Mouse (Mus musculus): ENCODE results near the gene Tmem138. TPM values are rescaled to one million over a fixed set of nuclear protein-coding genes. Genes with fewer than 3 reads are reported as not detected.
"Not testable (repeated sequence)": the region's sequence is repeated elsewhere in the genome, so short reads cannot be mapped to it uniquely, and the experiment has no call there.

The Tmem138 gene
- total RNA-seq, 2 experiments from 2014 or later: 6.1 to 7.7 TPM

DNA sequence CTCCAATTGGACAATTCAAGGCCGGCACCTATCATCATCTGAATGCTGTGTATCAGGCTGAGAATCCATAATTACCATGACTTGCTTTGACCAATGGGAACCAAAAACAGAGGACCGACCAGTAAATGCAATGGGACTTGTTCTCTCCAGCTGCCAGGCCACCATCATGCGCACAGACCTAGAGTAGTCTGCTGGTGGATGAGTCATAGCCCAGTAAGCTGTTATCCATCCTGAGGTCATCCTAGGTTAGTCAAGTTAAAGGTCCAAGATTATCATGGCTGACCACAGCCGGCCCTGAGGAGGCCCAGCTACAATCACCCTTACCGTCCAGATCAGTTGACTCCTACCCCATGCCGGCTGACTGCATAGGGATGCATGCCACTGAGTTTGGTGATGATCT is 7.5 kb downstream of the Tmem138 start:
- no peak for DNase-seq

DNA sequence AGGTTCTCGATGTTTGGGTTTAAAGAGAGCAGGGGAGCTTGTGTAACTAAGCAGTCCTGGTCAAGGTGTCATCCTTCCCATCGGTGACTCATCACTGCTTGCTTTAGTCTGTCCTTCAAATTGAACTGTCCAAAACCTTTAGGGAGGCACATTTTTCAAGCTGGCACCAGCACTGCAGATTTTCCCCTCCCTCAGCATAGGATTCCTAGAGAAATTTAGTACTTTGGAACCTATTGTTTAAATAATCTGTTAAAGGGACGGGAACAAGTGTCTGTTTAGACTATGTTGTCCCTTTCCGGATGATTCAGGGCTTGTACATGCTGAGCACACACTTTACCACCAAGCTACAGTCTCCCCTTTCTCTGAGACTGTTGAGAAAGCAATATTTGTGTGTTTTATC is 11.9 kb downstream of the Tmem138 start:
- DNase-seq: no peak

DNA sequence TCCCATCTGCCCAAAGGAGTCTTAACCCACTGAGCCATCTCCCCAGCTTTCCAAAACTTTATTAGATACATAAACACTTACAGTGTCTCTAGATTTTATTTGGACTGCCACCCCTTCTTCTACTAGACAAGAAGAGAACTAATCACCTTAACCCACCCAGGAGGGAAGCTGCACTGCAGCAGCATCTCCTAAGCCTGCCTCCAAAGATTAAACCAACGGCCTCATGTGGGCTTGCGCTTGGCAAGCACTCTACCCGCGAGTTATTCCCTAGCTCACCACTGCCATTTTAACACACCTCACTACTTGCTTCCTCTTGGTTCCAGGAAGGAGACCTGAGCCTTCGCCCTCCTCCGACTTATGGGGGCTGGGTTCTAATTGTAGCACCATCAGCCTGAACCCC is 12.9 kb downstream of the Tmem138 start:
- no peak for DNase-seq

DNA sequence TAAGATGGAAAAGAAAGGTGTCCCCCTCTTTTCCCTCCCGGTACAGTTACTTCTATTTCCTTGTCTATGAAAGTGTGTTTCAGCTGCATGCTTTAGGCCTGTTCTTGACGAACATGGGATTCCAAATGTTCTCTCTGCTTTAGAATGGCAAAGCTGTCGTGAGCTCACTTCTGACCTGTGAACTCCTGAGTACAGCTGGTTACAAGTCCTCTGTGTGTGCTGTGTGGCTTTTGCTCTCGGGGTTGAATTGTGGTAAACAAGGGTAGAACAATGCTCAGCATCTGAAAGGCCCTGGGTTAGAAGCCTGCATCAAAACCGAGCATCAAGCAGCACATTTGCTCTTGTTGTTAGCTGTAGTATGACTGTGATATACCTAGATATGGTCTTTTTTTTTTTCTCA is 14.8 kb downstream of the Tmem138 start:
- no peak for DNase-seq

DNA sequence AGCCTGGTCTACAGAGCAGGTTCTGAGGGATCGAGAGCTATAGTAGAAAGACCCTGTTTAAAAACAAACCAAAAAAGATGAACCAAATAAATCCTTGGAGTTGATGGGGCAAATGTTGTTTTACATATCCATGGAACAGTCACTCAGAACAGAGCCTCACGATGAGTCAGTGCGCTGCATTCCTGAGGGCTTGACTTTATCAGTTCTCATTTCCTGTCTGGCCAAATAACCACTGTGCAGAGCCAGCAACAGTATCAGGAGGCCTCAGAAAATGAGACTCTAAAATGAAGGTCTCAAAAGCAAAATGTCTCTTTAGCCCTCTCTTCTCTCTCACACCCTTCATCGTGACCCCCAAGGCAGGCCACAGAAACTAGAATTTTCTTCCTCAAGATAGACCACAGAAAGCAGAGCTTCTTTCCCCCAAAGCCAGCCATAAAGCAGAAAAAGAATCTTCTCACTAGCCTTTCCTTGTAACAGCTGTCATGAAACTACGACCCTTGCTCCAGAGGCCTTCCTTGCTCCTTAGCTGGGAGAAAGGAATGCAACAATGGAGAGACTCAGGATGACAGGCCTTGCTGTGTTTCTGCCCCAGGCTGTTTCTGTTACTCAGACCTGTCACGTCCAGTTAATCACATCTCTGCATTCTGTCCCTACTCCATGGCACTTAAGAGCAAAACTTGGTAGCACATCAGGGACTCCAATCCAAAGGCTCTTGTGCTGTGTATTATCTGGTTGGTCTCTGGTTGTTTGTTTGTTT is 15.4 kb downstream of the Tmem138 start:
- peak; percentile 59 for DNase-seq

DNA sequence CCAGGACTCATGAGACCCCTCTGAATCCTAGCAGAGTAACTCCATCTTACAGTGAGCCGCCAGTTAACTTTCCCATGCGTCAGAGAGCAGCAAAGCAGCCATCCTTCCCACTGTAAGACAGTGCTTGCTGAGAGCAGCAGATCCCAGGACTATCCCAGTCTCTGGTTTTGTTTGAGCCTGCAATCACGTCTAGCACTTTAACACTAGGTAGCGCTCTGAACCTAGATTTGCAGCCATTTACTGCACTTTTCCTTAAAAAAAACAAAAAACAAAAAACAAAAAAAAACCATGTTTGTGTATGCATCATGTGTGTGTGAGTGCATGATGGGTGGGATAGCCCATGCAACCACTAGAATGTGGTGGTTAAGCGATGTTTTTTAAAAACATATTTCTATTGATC is 17.1 kb downstream of the Tmem138 start:
- DNase-seq: peak; percentile 31

DNA sequence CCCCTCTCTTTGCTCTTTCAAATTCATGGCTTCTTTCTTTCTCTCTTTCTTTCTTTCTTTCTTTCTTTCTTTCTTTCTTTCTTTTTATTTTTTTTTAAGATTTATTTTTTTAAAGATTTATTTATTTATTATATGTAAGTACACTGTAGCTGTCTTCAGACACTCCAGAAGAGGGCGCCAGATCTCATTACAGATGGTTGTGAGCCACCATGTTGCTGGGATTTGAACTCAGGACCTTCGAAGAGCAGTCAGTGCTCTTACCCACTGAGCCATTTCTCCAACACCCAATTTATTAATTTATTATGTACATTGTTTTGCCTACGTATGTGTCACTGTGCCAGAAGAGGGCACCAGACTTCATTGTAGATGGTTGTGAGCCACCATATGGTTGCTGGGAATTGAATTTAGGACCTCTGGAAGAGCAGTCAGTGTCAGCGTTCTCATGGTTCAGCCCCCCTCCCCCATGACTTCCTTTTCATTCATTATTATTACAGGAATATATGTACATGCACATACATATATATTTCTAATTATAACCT is 19.3 kb downstream of the Tmem138 start:
- DNase-seq: not testable (repeated sequence)

DNA sequence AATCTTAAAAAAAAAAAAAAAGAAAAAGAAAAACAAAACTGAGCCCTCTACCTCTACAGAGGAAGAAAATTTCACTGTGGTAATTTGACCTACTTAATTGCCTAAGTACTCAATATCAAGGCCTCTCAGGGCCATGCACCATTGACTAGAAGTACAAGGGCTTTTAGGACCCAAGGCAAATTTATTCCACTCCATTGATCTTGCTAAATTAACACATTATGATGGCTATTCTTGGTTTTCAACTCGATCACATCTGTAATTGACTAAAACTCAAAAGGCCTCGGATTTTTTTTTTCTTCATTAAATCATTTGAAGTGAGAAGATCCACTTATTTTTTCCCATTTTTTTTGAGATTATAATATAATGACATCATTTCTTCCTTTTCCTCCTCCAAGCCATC is 19.7 kb downstream of the Tmem138 start:
- no peak for DNase-seq

DNA sequence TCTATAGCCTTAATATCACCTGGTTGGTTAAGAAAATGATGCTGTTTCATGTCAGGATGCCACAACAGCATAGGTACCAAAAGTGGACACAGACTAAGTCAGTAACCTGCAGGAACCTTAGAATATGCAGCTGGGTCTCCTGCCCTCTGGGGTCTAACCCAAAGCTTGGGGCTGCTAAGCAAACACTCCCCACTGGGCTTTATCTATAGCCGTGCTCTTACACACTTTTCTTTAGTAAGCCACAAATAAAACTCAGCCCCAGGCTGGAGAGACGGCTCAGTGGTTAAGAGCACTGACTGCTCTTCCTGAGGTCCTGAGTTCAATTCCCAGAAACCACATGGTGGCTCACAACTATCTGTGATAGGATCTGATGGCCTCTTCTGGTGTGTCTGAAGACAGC is 20.2 kb downstream of the Tmem138 start:
- DNase-seq: no peak

DNA sequence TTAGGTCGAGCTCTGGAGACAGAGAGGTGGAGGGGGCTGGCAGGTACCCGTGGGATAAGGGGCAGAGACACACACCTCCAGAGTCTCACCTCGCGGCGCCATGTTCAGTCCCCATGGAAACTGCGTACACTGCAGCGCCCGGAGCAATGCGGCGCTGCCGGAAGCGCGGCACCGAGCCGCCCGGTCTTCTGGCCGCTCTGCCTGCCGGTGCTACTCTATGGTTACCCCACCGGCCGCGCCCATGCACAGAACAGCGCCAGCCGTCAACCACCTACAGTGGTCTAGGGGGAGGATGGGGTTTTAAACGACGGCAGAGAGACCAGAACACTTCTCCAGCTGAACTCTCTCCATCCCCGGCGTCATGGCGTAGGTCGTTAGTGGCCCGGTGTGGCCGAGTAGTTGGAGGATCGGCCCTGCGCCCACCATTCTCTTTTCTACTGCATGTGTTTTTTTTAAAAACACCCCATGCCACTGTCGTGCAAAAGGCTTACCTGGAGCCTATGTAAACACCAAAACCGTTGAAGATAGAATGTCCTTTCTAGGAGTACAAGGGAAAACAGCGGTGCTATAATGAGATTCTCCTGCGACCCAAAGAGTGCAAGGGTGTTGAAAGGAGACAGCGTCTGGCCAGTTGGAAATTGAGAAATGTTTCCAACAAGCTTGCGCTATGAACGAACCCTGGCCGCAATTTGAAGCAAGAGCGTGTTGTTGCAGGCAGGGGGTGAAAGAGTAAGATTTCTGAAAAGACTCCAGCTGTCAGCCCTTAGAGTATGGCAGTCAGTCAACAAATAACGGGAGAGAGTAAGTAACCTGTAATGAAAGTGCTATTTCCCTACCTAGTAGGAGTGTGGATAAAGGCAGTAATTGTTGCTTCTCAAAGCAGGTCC is 21.3 kb downstream of the Tmem138 start, which contains the start of gene Tmem216:
TSS of gene Tmem216 (minus strand) at position 615 of the 887 bp plus-strand sequence.
- peak; percentile 85 for DNase-seq

DNA sequence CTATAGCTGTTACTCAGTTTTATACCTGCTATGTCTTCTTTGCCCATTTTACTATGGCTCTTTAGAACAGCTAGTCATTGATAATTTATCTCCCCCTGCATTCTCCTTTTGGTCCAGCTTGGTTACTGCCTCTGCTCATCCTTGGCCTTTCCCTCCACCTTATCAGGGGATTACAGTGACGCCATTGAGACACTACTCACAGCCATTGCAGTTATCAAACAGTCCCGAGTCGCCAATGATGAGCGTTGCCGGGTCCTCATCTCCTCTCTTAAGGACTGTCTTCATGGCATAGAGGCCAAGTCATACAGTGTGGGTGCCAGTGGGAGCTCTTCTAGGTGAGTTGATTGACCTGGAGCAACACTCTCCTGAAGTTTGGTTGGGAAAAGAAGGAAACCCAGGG is 37.7 kb downstream of the Tmem138 start:
- no peak for DNase-seq

DNA sequence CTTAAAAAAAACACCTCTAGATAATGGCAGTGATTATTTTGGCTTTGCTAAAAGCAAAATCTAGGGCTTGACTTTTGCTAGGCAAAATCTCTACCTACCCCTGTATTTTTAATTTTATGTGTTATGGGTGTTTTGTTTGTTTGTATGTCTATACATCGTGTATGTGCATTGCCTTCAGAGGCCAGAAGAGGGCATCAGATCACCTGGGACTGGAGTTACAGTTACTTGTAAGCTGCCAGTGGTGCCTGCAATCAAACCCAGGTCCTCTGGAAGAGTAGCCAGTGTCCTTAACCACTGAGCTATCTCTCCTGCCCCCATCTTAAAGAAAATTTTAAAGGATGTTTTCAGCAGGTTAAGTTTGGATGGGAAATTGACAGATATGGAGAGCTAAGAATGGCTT is 47.1 kb downstream of the Tmem138 start:
- no peak for DNase-seq

DNA sequence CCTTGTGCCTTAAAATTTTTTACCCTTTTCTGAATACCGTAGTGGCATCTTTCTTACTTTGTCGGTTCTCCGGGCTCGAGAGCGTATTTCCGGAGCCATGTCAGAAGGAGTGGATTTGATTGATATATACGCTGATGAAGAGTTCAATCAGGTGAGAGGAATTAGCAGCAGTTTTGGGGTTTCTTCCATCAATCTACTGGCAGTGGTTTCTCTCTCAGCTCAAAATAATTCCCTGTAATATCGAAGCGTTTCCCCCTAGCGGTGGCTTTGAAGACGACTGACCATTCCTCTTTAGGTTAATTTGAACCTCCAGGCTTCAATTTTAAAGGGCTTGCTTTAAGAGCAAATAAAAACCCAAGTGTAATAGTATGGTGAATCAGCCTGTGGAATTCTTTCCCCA is 51.3 kb downstream of the Tmem138 start, which contains the start of gene Sdhaf2:
TSS of gene Sdhaf2 (minus strand) at position 233 of the 400 bp plus-strand sequence.
- DNase-seq: peak; percentile 47

DNA sequence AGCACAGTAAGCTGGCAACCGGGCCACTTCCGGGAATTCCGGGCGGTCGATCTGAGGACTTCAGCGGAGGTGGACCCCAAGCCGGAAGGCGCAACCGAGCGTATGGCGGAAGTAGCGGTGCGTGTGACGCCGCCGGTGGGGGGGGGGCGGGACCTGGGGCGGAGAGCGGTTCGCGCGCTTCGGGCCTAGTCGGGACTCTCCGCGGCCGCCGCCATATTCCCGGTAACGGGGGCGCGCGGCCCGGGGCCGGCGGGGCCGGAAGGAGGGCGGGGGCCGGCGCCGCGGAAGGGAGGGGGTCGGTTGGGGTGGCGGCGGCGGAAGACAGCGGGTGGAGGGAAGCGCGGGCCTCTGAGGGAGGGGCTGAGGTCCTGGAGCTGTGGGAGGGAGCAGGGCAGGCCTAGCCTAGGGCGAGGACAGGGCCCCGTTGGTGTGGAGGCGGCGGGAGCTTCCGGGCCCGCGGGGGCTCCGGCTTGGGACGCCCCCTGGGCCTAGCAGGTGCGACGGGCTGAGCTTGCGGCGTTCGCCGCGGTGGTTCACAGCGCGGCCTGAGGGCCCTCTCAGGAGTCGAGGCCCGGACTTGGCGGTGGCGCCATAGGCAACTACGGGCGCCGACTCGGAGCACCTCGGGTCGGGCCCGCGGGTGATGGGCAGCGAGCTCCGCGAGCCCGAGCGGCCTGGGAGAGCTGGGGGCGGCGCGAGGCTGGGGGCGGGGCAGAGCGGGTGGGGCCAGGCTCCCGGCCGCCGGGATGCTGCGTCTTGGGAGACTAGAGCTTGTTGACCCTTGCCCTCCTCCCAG is 51.9 kb downstream of the Tmem138 start, which contains the start of gene Cpsf7:
TSS of gene Cpsf7 (plus strand) at position 161 of the 796 bp plus-strand sequence.
- DNase-seq: peak; percentile 93

DNA sequence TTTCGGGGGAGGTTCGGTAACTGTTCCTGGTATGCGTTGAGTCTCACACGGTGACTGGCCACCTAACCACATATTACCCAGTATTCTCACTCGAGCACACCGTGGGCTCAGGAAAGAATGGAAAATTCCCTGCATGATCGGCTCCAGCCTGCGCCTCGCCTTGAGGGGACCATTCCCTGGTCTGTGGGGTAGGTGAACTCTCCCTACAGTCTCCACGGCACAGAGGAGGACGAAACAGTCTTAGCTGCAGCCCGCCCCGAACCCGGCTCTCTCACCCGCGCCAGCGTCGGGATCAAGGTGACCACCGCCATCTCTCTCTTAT is 52.4 kb downstream of the Tmem138 start:
- DNase-seq: no peak

DNA sequence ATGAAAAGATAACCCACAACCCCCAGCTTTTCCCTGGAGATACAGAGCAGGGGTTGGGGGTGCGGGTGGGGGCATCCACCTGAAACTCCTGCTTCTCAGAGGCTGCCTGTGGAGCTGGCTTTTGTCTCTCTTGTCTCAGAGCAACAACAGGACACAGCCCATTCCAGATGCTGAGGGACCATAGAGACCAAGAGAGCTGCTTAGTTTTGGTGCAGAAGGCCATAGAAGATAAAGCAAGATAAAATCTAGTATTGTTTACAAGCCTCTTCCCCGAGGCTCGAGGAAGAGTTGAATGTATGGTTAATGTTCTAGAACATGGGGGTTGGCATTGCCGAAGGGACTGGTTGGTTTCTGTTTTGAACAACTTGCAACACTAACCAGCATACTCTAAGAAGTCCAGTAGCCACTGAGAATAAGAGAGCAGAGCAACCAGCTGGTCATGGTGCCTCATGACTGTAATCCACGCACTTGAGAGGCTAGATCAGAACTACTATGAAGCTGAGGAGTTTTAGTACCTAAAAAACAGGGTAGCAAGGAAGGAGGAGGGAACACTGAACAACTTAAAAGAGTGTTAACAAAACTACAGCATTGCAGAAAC is 53.6 kb downstream of the Tmem138 start:
- no peak for DNase-seq

DNA sequence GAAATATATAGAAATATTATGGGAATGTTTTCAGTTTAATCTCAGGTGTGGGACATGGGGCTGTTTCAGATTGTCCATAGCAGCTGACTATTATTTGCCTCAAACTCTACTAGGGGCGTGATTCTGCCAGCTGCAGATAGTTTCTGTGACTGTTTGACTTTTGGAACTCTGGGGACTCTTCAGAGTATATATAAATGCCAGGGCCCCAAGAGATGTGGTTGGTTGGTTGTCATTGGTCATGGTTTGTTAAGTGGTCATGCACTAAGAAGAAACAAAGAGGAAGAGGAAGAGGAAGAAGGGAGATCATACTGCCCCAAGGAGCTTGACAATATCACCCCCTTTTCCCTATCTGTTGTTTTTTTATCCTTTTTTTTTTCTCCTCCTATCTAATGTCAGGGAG is 55.2 kb downstream of the Tmem138 start:
- no peak for DNase-seq

Other genes with a start within 250 kb of the Tmem138 start
- 10 to 100 TPM; 40.8 to 44.7 TPM for gene Syt7, start 188.3 kb downstream of the Tmem138 start, total RNA-seq (2021)
- gene Lrrc10b, start 119.9 kb downstream of the Tmem138 start, total RNA-seq (2021): 1 to 10 TPM; 3.3 to 4.7 TPM
- gene Ppp1r32, start 94.4 kb downstream of the Tmem138 start, total RNA-seq (2021): under 1 TPM; 0.52 to 0.77 TPM
- gene Cpsf7, start 52.1 kb downstream of the Tmem138 start, total RNA-seq (2021): 10 to 100 TPM; 50.0 to 52.9 TPM
- 10 to 100 TPM; 54.2 to 56.5 TPM for gene Sdhaf2, start 51.2 kb downstream of the Tmem138 start, total RNA-seq (2021)
- gene Tmem216, start 21.1 kb downstream of the Tmem138 start, total RNA-seq (2021): 1 to 10 TPM; 5.8 to 6.2 TPM
- 10 to 100 TPM in 1 of 2 experiments, 1 to 10 TPM in 1; 8.1 to 11.3 TPM for gene Cyb561a3, start 190 bp downstream of the Tmem138 start, total RNA-seq (2021)
- gene Ddb1, start 28.0 kb upstream of the Tmem138 start, total RNA-seq (2021): 100 to 1,000 TPM; 269 to 282 TPM
- gene Tkfc, start 28.3 kb upstream of the Tmem138 start, total RNA-seq (2021): 10 to 100 TPM; 13.3 to 13.6 TPM
- under 1 TPM; 0.38 to 0.47 TPM for gene Vwce, start 56.9 kb upstream of the Tmem138 start, total RNA-seq (2021)
- not detected for gene Pga5, start 100.7 kb upstream of the Tmem138 start, total RNA-seq (2021)
- gene Vps37c, start 111.4 kb upstream of the Tmem138 start, total RNA-seq (2021): 10 to 100 TPM; 26.1 to 27.9 TPM
- gene Cd5, start 161.6 kb upstream of the Tmem138 start, total RNA-seq (2021): under 1 TPM; 0.34 to 0.95 TPM